Mouse (Mus musculus) E14TG2a.4 (cell line): Measurements from ENCODE around the gene Tet3.

Experiments used
- CTCF ChIP-seq: conservative IDR thresholded peaks from 2 replicates; pipeline ENCODE4 v1.5.1; 2014; ENCODE audit warnings: low read length
- NANOG ChIP-seq: IDR thresholded peaks from 2 replicates; pipeline ENCODE4 v1.6.1; 2014; ENCODE audit warnings: borderline replicate concordance, low read length, mixed read lengths

- TF ChIP-seq CTCF (no peak), NANOG (no peak)
These were observed 39.4 kb downstream of the Tet3 start for GRCm38 (mm10) chr6:83419516-83419915.
